Mouse (Mus musculus) lung, embryonic 15.5 days (tissue): ENCODE data around the gene Depp1. TPM values are rescaled to one million over a fixed set of nuclear protein-coding genes. Genes with fewer than 3 reads are reported as not detected.

Experiments
- ATAC-seq: fragments of 200-750 bp; cut with Nextera tagmentation; 2 replicates; pipeline ENCODE4 v1.8.0; 2017; ENCODE audit warnings: moderate number of reproducible peaks, borderline replicate concordance; ENCODE audit not compliant: low FRiP score, low TSS enrichment; ENCODE audit errors: extremely low read depth
- H3K27ac ChIP-seq: fragments of 300-500 bp; sonication (generic); 2 replicates; pipeline ENCODE4 v1.5.1; 2015; ENCODE audit warnings: moderate library complexity, mild to moderate bottlenecking, inconsistent platforms
- H3K27me3 ChIP-seq: fragments of 300-500 bp; sonication (generic); 2 replicates; pipeline ENCODE4 v1.6.1; 2015; ENCODE audit warnings: inconsistent platforms
- H3K36me3 ChIP-seq: fragments of 300-500 bp; sonication (generic); 2 replicates; pipeline ENCODE4 v1.6.1; 2015; ENCODE audit warnings: inconsistent platforms
- H3K4me1 ChIP-seq: fragments of 300-500 bp; sonication (generic); 2 replicates; pipeline ENCODE4 v1.6.1; 2015; ENCODE audit warnings: inconsistent platforms
- H3K4me2 ChIP-seq: fragments of 300-500 bp; sonication (generic); 2 replicates; pipeline ENCODE4 v1.6.1; 2015; ENCODE audit warnings: inconsistent platforms, mild to moderate bottlenecking, moderate library complexity
- H3K4me3 ChIP-seq: fragments of 300-500 bp; sonication (generic); 2 replicates; pipeline ENCODE4 v1.5.1; 2015; ENCODE audit warnings: mild to moderate bottlenecking, inconsistent platforms
- H3K9ac ChIP-seq: fragments of 300-500 bp; sonication (generic); 2 replicates; pipeline ENCODE4 v1.6.1; 2015; ENCODE audit warnings: inconsistent platforms
- H3K9me3 ChIP-seq: fragments of 300-500 bp; sonication (generic); 2 replicates; pipeline ENCODE4 v1.6.1; 2016; ENCODE audit warnings: inconsistent platforms
- WGBS: fragments of 180-500 bp; shearing (Covaris S2); methylation state at CpG from one replicate; pipeline ENCODE4 v1.1.7; 2015; 5-methylcytosine and 5-hydroxymethylcytosine counted together
- polyA plus RNA-seq: library from polyadenylated mRNA; unstranded; fragments of >200 nt; fragmentation: Nextera tagmentation; extraction: Ambion mirVana; gene quantifications from 2 replicates; pipeline ENCODE4 v1.2.1, GENCODE M21; 2015

Depp1 gene
- polyA plus RNA-seq, 1 experiment from 2014 or later, result 38.0 TPM

- no peaks in the 10 kb centered on the region for H3K9me3 ChIP-seq
- WGBS, result 87% methylated on average over 17 of the region's 17 CpGs
- H3K27me3 ChIP-seq, result no peaks in the 10 kb centered on the region
- ATAC-seq, result no peak
- no peaks in the 10 kb centered on the region for H3K36me3 ChIP-seq
- H3K4me2 ChIP-seq, result no peak overlapping the region
- peaks cover 16% of the 10 kb centered on the region for H3K4me1 ChIP-seq
- no peak overlapping the region for H3K9ac ChIP-seq
- H3K27ac ChIP-seq, result peak overlapping the region; percentile 83
- H3K4me3 ChIP-seq, result no peak overlapping the region
Observed at GRCm38 (mm10) chr6:116633741-116634695, 16.4 kb upstream of the Depp1 start.

GRCm38 (mm10) chr6:116635251-116636180 lies 14.9 kb upstream of the Depp1 start:
- no peaks in the 10 kb centered on the region for H3K27me3 ChIP-seq
- H3K4me1 ChIP-seq, result peaks cover 12% of the 10 kb centered on the region
- H3K4me2 ChIP-seq, result no peak overlapping the region
- 29% methylated on average over 10 of the region's 10 CpGs for WGBS
- no peak overlapping the region for H3K4me3 ChIP-seq
- H3K9ac ChIP-seq, result no peak overlapping the region
- peak overlapping the region; percentile 83 for H3K27ac ChIP-seq
- no peaks in the 10 kb centered on the region for H3K9me3 ChIP-seq
- peak; percentile 92 for ATAC-seq
- no peaks in the 10 kb centered on the region for H3K36me3 ChIP-seq

DNA sequence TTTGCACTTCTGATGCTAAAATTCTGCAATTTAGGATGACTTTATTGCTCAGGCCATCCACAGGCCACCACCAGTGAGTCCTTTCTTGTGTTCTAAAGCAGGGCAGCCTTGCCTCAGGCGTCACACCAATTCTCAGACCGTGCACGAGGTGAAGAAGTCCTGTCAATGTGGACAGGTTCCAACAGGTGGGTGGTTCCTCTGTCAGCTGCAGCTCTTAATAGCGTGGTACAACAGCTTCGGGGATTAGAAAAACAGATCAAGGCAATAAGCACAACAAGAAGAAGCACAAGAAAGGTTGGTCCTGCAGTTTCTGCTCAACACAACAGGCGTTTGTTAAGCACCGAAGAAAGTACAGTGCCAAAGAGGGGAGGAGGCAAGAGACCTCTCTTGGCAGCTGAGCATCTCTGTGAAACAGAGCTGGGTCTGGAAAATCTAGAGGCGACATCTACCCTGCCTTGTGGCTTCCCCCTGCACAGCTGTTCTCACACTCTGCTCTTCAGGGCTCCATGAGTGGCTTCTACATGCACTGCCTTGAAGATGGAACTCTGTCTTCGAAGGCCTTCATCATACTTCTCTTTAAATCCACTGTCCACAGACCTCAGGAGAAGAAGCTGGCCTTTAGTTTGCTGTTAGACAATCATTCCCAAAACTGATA lies 13.7 kb upstream of the Depp1 start:
- Histone ChIP-seq H3K4me1 (peaks cover 12% of the 10 kb centered on the region), H3K9ac (no peak overlapping the region), H3K4me2 (no peak overlapping the region), H3K36me3 (no peaks in the 10 kb centered on the region), H3K9me3 (no peaks in the 10 kb centered on the region), H3K27me3 (no peaks in the 10 kb centered on the region), H3K27ac (no peak overlapping the region), H3K4me3 (no peak overlapping the region)
- 71% methylated on average over 9 of the region's 9 CpGs for WGBS
- no peak for ATAC-seq

DNA sequence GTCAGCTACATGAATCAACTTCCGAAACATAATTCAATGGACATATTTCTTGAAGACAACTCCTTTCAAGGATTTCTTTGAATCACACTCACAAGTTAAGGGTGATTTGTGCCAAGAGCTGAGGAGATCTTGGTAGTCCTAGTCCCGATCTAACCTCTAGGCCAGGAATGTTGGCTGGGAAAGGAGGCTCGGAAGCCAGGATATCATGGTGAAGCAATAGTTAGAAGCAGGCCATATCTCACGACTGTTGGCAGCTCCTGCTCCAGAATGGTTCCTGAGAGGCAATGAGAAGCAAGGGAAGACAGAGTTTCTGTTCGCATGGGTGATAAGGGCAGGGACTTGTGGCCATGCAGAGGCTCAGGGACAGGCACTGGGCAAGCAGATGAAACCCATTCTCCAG lies 12.9 kb upstream of the Depp1 start:
- Histone ChIP-seq H3K9ac (no peak overlapping the region), H3K4me1 (peaks cover 12% of the 10 kb centered on the region), H3K9me3 (no peaks in the 10 kb centered on the region), H3K27ac (no peak overlapping the region), H3K4me2 (no peak overlapping the region), H3K27me3 (no peaks in the 10 kb centered on the region), H3K4me3 (no peak overlapping the region), H3K36me3 (no peaks in the 10 kb centered on the region)
- ATAC-seq, result no peak
- WGBS, result 74% methylated on average over 5 of the region's 5 CpGs

DNA sequence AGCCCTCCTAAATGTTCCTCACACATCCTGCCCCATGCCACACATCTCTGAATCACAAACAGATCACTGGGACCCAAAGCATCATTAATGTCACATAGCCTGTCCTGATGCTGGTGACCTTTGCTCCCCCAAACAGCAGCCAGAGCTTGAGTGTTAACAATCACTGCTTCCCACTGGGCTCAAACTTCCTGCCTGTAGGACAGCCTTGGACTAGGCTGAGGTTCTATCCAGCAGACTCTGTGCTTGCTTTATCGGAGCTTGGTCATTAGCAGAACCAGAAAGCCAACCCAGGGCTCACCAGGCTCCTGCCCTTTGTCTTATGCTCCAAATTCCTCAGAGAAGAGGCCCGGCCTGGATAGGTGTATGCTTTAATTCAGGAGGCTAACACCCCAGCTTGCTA lies 11.5 kb upstream of the Depp1 start:
- ATAC-seq, result no peak
- no peaks in the 10 kb centered on the region for H3K27me3 ChIP-seq
- no peak overlapping the region for H3K4me3 ChIP-seq
- H3K9me3 ChIP-seq, result no peaks in the 10 kb centered on the region
- no peak overlapping the region for H3K9ac ChIP-seq
- 83% methylated on average over 2 of the region's 2 CpGs for WGBS
- H3K4me1 ChIP-seq, result peaks cover 12% of the 10 kb centered on the region
- no peaks in the 10 kb centered on the region for H3K36me3 ChIP-seq
- H3K27ac ChIP-seq, result no peak overlapping the region
- no peak overlapping the region for H3K4me2 ChIP-seq

DNA sequence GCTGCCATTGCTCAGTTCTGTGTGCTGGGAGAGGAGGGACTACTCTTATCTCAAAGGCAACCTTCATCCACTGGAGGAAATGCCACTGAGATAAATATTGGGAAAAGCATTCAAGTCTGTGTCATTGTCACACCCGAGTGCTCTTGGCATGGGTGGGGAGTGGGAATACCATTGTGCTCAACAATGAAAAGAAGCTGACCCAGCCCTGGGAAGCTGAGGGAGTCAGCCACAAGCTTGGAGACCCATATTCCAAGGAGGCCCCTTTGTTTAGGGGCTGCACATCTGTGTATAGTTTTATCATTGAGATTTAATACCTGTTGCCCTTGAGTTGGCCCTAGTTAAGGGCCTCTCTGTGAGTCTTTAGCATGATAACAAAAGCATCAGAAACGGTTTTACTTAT lies 10.7 kb upstream of the Depp1 start:
- Histone ChIP-seq H3K4me3 (no peak overlapping the region), H3K27me3 (no peaks in the 10 kb centered on the region), H3K36me3 (no peaks in the 10 kb centered on the region), H3K4me1 (peaks cover 10% of the 10 kb centered on the region), H3K9me3 (no peaks in the 10 kb centered on the region), H3K27ac (peak overlapping the region; percentile 13; the same call in 1 of the 2 replicates), H3K4me2 (no peak overlapping the region), H3K9ac (no peak overlapping the region)
- ATAC-seq, result no peak
- 52% methylated on average over 2 of the region's 2 CpGs for WGBS

GRCm38 (mm10) chr6:116642942-116643341 lies 7.5 kb upstream of the Depp1 start:
- Histone ChIP-seq H3K4me2 (no peak overlapping the region), H3K36me3 (no peaks in the 10 kb centered on the region), H3K4me1 (no peaks in the 10 kb centered on the region), H3K4me3 (no peak overlapping the region), H3K9ac (no peak overlapping the region), H3K27ac (no peak overlapping the region), H3K27me3 (no peaks in the 10 kb centered on the region), H3K9me3 (no peaks in the 10 kb centered on the region)
- WGBS, result 75% methylated on average over 11 of the region's 11 CpGs
- ATAC-seq, result no peak

GRCm38 (mm10) chr6:116643881-116644280 lies 6.5 kb upstream of the Depp1 start:
- no peaks in the 10 kb centered on the region for H3K4me1 ChIP-seq
- no peak overlapping the region for H3K4me3 ChIP-seq
- no peaks in the 10 kb centered on the region for H3K9me3 ChIP-seq
- no peaks in the 10 kb centered on the region for H3K27me3 ChIP-seq
- no peak for ATAC-seq
- H3K36me3 ChIP-seq, result no peaks in the 10 kb centered on the region
- no peak overlapping the region for H3K9ac ChIP-seq
- WGBS, result 42% methylated on average over 4 of the region's 4 CpGs
- no peak overlapping the region for H3K4me2 ChIP-seq
- peak overlapping the region; percentile 8; the same call in 1 of the 2 replicates for H3K27ac ChIP-seq

GRCm38 (mm10) chr6:116644335-116644734 lies 6.1 kb upstream of the Depp1 start:
- H3K9ac ChIP-seq, result no peak overlapping the region
- peak; percentile 58; the same call in 1 of the 2 replicates for ATAC-seq
- no peaks in the 10 kb centered on the region for H3K36me3 ChIP-seq
- 57% methylated on average over 3 of the region's 3 CpGs for WGBS
- no peaks in the 10 kb centered on the region for H3K27me3 ChIP-seq
- H3K9me3 ChIP-seq, result no peaks in the 10 kb centered on the region
- H3K4me1 ChIP-seq, result no peaks in the 10 kb centered on the region
- peak overlapping the region; percentile 30 for H3K27ac ChIP-seq
- no peak overlapping the region for H3K4me3 ChIP-seq
- H3K4me2 ChIP-seq, result no peak overlapping the region

GRCm38 (mm10) chr6:116647763-116648162 lies 2.6 kb upstream of the Depp1 start:
- no peaks in the 10 kb centered on the region for H3K27me3 ChIP-seq
- ATAC-seq, result no peak
- no peak overlapping the region for H3K9ac ChIP-seq
- H3K27ac ChIP-seq, result no peak overlapping the region
- 75% methylated on average over 12 of the region's 12 CpGs for WGBS
- H3K4me1 ChIP-seq, result peaks cover 15% of the 10 kb centered on the region; the same call in 1 of the 2 replicates
- no peak overlapping the region for H3K4me3 ChIP-seq
- no peaks in the 10 kb centered on the region for H3K36me3 ChIP-seq
- H3K4me2 ChIP-seq, result no peak overlapping the region
- H3K9me3 ChIP-seq, result no peaks in the 10 kb centered on the region

DNA sequence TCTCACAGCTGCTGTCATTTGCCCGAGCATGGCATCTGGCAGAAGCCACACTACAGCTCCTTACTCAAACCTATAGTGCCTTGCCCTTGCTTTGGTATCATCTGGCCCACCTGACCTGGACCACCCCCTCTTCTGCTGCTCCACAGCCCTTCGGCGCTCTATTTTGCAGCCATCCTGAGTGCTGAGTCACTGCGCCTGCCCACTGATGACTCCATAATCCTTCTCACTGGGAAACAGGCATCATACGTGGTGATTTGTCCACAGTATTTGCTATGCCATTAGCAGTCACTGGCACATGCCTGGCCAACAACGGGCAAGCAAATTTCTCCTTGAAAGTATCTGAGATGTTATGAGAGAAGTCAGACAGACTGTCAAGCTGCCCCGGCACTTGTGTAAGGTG lies 598 bp upstream of the Depp1 start:
- Histone ChIP-seq H3K36me3 (no peaks in the 10 kb centered on the region), H3K4me2 (no peak overlapping the region), H3K27me3 (no peaks in the 10 kb centered on the region), H3K4me3 (no peak overlapping the region), H3K4me1 (peaks cover 15% of the 10 kb centered on the region; the same call in 1 of the 2 replicates), H3K9ac (no peak overlapping the region), H3K9me3 (no peaks in the 10 kb centered on the region), H3K27ac (peak overlapping the region; percentile 60)
- 57% methylated on average over 7 of the region's 7 CpGs for WGBS
- no peak for ATAC-seq
